Mouse (Mus musculus): ENCODE data around the gene Zfp708.
"Not testable (repeated sequence)": the region's sequence is repeated elsewhere in the genome, so short reads cannot be mapped to it uniquely, and the experiment has no call there.

Zfp708 gene

DNA sequence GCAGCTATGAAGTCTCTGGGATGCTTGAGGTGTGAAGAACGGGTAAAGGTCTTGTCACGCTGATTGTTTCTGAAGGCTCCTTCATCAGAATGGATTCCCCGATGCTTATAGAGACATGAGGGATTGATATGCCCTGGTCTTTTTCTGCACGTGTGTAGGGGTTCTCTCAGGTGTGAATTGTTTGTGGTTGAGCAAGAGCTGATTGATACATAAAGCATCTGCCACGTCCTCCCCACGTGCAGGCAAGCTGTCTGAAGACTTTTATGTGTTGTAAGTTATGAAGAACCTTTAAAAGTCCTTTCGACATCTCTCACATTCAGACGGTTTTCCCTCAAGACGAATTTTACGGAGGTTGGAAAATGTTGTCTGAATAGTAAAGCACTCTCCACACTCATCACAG, at the start of gene Zfp708:
Gene Zfp708 (minus strand): TSS at position 101 of the 400 bp plus-strand sequence.
- no peak for DNase-seq (ENCODE audit: extremely low read depth, low read depth, low spot score)

DNA sequence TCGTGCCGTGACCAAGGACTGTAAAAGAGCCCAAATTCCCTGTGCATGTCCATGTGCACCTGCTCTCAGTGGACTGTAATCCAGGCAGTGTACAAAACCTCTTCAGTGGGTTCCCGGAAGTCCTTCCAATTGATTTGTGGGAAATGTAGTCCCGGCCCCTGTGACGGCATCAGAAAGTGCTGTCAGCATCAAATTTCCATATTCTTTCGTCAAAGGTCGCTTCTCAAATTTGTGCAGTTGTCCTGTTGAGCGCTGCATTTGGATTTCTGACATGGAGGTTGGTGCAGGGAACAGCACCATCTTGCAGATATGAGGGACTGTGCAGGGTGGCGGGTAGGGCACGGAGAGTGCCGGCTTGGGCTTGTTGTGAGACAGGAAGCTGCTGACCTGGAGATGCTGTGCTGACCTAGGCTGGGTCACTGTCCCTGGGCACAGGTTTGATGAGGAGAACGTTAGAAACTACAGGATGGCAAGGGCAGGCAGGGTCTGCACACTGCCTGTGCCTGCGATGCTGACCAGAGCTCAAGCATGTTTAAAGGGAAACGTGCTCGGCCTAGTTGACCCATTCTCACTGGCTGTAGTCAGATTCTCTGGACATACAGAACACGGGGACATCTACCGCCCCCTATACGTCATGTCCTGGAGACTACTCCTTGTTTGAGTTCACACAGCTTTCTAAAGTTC, 30.4 kb upstream of the Zfp708 start:
- DNase-seq (ENCODE audit: extremely low read depth, low read depth, low spot score): peak; percentile 31

DNA sequence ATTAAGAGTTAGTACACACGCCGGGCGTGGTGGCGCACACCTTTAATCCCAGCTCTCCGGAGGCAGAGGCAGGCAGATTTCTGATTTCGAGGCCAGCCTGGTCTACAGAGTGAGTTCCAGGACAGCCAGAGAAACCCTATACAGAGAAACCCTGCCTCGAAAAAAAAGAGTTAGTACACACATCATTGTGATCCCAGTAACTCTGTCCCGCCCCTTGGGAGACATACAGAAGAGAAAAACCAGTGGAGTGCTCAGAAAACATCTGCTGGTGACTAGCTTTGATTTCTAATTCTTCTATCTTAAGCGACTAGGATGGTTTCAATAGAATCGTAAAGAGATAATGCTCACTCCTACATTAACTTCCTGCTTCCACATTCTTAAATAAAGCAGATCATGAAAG, 29.7 kb upstream of the Zfp708 start:
- DNase-seq (ENCODE audit: extremely low read depth, low read depth, low spot score): not testable (repeated sequence)

DNA sequence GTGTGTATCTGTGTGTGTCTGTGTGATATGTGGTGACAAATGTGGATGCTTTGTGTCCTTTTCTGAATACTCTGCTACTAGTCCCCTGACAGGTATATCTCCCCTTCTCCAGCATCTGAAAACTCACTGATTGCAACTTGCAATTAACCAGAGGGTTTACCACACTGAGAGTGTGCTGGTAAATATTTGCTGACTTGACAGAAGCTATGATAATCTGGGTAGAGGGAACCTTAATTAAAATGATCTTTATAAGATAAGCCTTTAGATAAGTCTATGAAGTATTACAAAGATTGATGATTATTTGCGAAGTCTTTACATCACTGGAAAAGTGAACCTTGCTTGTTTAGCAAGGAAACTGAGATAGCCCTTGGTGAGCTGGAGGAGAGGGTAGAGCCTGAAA, 26.7 kb upstream of the Zfp708 start:
- no peak for DNase-seq (ENCODE audit: extremely low read depth, low read depth, low spot score)

DNA sequence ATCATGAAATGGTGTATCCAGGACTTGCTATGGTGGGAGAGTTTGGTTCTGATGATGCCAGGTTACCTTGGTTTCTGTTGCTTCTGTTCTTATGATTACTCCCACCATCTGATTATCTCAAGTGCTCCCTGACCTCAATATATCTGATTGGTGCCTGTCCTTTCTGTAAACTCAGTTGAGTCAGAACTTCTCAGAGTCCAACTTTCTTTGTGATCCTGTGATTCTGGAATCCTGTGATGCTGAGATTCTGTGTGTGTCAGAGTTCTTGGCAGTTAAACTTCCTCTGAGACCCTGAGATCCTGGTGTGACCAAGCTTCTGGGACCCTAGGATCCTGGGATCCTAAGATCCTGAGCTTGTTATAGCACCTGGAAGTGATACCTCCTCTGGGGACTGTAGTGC, 23.6 kb upstream of the Zfp708 start, which contains the start of gene Zfp759:
Gene Zfp759 (plus strand): TSS at position 301 of the 400 bp plus-strand sequence.
- not testable (repeated sequence) for DNase-seq (ENCODE audit: extremely low read depth, low read depth, low spot score)

DNA sequence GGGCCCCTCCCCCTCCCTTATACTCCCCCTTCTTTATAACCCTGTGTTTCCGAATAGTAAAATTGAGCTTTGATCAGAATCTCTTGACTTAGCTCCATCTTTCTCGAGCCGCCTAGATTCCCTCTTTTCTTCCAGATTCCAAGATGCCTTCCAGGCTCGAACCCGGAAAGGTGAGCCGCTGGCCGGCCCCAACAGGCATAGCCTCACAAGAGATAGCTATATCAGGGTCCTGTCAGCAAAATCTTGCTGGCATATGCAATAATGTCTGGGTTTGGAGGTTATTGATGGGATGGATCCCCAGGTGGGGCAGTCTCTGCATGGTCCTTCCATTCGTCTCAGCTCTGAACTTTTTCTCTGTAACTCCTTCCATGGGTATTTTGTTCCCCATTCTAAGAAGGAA, 18.4 kb upstream of the Zfp708 start, which contains the start of gene Rslcan18:
Gene Rslcan18 (minus strand): TSS at position 101 of the 400 bp plus-strand sequence.
- DNase-seq (ENCODE audit: extremely low read depth, low read depth, low spot score): not testable (repeated sequence)

DNA sequence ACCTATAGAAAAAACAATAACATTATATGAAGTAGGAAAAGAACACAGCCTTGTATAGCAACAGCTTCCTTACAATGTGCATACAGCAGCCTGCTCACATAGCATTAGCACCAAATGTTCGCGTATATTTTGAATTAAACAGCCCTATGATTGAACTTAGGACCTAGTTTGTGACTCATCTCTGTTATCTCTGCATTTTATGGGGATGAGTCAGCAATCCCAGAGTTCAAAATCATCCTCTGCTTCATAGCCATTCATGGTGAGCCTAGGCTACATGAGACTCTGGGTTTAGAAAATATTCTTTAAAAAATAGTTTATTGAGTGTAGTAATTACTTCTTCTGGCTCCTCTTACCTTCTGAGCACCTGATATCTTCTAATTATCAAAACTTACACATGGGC, 15.5 kb upstream of the Zfp708 start:
- no peak for DNase-seq (ENCODE audit: extremely low read depth, low read depth, low spot score)

DNA sequence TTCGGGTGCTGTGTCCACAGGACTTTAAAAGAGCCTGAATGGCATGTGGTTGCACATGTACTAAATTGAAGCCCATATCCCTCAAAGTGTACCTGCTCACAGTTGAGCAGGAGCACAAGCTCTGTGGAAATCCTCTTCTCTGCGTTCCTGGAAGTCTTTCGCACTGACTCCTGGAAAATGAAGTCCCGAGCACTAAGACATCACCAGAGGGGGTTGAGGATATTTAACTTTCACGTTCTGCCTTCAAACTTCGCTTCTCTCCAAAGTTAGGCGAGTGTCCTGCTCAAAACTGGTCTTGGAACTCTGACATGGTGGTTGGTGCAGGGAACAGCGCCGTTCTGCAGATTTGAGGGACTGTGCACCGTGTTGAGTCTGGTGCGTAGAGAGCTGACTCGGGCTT, 14.3 kb upstream of the Zfp708 start:
- no peak for DNase-seq (ENCODE audit: extremely low read depth, low read depth, low spot score)

DNA sequence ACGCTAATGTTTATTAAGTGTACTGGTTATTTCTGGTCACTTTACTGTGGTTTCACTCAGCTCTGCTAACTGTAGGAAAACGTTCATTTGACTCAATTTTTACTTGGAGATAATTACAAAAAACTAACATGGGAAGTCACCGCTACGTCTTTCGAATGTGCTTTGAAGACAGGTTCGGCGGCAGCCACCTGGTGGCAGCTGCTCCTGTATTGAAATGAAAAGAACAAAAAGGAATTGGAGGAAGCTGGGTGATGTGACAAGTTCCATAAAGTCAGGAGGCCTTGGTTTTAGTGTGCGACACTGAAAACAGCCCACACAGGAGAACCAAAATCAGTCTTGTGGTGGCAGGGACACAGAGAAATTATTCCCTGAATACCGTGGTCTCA, 11.0 kb upstream of the Zfp708 start:
- no peak for DNase-seq (ENCODE audit: extremely low read depth, low read depth, low spot score)

DNA sequence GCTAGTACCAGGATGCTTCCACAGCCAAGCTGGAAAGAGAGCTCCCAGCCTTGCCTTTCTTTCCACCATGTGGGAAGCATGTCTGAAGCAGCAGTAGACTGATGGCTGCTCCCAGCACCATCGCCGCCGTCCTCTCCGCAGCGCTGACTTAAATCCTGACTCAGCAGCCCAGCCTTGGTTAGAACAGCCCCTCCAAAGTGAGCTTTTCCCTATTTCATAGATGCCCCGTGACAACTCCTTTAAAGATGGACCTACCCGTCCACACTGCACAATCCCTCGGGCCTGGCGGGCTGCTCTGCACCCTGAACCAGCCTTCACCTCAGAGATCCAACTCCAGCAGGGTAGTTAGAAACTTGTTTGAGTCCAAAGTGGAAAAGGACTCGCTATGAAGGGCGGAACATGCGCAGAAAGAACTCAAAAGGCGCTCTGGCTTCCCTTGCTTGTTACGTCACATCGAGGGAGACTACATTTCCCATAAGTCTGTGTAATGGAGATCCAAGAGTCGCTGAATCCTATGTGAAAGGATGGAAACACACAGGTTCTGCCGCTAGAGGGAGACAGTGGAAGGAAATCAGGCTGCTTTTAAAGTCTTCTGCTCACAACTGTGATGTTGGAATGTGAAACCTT, 10.5 kb upstream of the Zfp708 start, which contains the start of gene Gm28557:
Gene Gm28557 (minus strand): TSS at position 411 of the 627 bp plus-strand sequence.
- DNase-seq (ENCODE audit: extremely low read depth, low read depth, low spot score): peak; percentile 80

DNA sequence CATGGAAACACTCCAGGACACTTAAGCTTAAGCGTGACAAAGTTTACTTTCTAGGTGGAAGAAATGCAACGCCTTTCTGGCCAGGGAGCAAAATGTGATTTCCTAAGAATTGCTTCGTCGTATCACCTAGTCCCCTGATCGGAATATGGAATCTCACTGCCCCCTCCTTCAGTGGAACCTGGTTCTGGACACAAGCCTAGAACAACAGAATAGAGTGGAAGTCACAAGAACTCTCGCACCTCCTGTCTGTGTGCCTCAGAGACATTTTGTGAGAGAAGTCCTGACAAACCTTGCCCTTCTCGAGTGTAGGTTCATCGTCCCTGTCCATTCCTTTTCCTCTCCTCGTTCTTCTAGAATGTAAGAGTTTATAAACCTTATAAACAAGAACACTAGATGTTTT, 9.9 kb upstream of the Zfp708 start:
- DNase-seq (ENCODE audit: extremely low read depth, low read depth, low spot score): no peak

DNA sequence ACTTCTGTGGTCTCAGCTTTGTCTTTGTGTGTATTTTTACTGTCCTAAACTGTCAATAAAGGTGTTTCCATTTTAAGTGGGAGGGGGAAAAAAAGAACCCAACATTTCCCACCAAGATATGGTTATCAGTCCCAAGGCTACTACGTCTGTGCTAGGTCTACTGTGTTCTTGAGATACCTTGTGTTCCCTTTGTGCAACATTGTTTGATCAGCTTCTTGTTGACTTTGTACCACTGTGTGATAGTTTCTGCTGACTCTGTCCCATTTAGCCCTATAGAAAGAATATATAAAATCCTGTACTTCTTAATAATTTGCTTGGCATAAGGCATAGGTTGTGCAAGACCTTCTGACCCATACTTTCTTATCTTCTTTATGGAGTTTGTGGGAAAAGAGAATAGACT, 7.6 kb downstream of the Zfp708 start:
- DNase-seq (ENCODE audit: extremely low read depth, low read depth, low spot score): no peak

DNA sequence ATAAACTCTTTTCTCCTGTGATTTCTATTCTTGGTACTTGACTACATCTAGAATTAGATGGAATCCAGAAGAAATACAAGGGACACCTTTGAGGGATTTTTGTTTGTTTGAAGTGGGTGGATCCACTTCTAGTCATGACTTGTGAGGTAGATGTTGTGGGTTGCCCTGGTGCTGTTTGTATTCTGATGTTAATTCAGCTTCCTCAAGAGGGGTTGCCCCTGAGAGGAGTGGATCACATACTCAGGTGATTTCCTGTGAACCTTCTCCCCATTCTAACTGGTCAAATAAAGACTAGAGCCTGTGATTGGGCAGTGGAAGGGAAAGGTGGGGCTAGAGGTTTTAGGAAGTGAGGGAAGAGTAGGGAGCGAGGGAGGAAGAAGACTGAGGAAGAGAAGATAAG, 15.8 kb downstream of the Zfp708 start:
- DNase-seq (ENCODE audit: extremely low read depth, low read depth, low spot score): no peak

DNA sequence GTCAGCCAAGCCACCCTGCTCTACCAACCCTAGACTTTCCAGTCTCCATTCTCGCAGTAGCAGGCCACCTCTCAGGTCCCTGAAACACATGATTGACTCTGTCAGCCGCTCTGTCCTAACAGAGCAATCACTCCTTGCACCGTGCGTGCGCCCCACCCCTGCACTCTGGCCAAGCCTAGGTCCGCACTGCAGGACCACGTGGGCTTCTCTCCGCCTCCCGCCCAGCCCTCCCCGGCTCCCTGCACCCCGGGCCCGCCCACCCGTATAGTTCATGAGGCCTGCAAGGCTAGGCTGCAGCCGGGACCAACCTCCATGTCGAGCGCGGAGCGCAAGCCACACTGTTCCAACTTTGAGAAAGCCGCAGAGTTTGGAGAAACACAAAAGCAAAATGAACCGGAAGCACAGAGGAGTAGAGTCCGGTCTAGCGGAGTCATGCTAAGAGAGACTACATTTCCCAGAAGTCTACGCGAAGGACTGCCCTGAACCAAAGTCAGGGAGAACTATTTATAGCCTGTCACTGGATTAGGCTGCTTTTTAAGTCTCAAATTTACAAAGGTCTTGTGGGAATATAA, 16.5 kb downstream of the Zfp708 start:
- DNase-seq (ENCODE audit: extremely low read depth, low read depth, low spot score): no peak

DNA sequence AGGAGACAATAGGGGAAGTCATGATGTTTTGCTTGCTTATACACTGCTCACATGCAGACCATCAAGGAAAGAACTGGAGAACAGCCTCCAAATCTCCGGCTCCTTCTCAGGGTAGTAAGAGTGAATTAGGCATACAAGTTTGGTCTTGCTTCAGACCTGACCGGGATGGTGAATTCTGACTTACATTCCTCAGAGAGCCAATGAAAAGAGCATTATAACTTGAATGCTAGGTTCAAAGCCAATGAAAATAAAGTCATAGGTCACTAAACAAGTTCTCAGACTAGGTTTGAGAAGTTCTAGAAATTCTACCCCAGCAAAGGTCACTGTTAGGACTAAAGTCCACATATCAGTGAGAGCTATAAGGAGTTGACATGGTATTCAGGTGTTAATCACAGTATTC, 20.5 kb downstream of the Zfp708 start:
- DNase-seq (ENCODE audit: extremely low read depth, low read depth, low spot score): peak; percentile 73

DNA sequence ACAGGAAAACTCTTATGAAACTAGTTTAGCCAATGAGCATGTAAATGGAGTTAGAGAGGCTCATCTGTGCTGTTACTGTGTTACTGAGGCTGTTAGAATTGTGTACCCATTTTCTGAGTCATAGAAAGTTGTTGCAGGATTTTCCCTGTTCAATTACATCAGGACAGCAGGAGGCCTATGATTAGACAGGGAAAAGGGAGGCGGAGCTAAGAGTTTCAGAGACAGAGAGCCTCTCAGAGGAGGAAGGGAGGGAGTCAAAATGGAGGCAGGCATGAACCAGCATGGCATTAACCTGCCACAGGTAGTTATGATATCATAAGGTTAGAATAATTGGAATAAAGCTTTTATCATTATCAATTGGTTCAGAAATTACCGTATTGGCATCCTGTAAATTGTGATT, 25.0 kb downstream of the Zfp708 start:
- DNase-seq (ENCODE audit: extremely low read depth, low read depth, low spot score): no peak

DNA sequence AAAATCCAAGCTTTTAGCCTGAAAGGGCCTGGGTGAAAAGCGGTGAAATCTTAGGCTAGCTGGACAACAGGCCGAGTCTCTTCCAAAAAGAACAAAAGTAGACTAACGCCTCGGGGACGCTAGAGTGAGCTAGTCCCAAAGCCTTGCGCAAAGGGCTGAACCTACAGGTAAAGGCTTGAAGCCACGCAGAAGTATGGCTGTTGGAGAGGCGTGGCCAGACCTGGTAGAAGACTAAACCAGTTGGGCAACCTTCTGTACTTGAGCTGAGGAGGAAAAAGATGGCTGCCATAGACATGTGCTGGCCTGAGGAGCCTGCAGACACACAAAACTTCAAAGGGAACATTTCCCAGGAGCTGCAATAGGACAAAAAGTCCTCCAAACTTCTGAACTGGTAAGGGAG, 32.4 kb downstream of the Zfp708 start:
- peak; percentile 96 for DNase-seq (ENCODE audit: extremely low read depth, low read depth, low spot score)

DNA sequence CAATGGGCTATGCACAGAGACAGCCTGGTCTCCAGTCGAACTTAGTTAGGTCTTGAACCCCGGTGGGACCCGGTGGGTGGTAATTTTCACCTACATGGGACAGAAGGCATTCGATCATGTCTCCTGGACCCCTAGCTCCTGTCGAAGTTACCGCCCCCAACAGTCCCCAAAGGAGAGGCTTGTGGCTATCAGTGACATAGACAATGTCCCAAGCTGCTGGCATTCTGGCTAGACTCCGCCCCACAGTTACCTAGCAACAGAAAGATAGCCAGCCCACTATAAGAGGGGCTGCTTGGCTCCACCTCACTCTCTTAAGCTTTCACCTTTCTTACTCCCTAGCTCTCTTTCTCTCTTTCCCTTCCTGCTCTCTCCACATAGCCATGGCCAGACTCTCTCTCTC, 35.3 kb downstream of the Zfp708 start:
- no peak for DNase-seq (ENCODE audit: extremely low read depth, low read depth, low spot score)

DNA sequence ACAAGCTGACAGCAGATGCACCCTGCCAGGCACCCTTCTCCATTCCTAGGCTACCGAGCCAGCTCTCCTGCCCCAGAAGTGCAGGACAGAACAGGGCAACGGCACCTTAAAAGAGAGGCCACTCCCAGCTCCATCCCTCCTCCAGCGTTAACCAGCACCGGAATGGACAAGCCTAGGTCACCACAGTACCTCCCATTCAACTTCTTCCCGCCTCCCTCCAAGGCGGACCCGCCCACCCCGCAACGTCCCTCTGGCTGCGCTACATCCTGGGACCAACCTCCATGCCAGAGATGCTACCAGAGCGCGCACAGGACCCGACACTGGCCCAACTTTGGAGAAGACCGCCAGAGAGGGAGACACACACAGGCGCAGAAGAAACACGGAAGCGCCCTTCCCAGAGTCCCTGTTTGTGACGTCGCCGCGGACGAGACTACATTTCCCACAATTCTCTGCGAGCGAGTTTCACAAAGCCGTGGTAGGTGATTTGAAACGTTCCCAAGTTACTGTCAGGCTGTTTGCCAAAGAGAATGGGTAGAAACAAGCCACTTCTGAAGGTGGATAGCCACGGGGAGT, 36.9 kb downstream of the Zfp708 start, which contains the start of gene Zfp712:
Gene Zfp712 (minus strand): TSS at position 385 of the 573 bp plus-strand sequence.
- DNase-seq (ENCODE audit: extremely low read depth, low read depth, low spot score): no peak

DNA sequence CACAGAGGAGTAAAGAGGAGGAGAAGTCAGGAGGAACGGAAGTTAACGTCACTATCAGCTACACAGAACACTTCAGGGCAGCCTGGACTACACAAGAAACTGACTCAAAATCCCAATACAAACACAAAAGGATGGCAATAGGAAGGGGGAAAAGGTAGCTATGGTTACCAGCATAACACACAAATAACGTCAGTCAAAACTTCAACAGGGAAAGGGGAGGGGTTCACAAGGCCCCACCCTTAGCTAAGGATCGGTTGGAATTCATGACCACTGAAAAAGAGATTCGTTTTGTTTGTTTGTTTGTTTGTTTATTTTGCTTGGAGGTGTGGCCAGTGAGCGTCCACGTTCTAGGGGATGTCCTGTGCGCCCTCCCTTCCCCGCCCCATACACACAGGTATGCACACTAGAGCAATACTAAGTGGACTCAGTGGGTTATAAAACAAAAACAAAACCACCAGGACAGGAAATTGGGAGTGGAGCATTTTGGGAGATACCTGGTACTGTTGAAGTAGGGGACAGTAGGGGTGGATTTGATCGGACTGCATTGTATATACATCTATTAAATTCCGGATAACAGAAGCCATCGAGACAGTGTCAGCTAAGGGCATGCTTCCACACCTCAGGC, 37.5 kb downstream of the Zfp708 start:
- DNase-seq (ENCODE audit: extremely low read depth, low read depth, low spot score): no peak

Measured in fat pad, adult 2 months (tissue).